Mouse (Mus musculus) heart, adult 9 months (tissue): Measurements from ENCODE around the gene Rsrp1.

ENCODE experiments used
- DNase-seq, 2 experiments: peaks; one replicate each; pipeline ENCODE4 v3.0.0; 2022; ENCODE audit warnings: low spot score in 2 of 2

The Rsrp1 gene

DNA sequence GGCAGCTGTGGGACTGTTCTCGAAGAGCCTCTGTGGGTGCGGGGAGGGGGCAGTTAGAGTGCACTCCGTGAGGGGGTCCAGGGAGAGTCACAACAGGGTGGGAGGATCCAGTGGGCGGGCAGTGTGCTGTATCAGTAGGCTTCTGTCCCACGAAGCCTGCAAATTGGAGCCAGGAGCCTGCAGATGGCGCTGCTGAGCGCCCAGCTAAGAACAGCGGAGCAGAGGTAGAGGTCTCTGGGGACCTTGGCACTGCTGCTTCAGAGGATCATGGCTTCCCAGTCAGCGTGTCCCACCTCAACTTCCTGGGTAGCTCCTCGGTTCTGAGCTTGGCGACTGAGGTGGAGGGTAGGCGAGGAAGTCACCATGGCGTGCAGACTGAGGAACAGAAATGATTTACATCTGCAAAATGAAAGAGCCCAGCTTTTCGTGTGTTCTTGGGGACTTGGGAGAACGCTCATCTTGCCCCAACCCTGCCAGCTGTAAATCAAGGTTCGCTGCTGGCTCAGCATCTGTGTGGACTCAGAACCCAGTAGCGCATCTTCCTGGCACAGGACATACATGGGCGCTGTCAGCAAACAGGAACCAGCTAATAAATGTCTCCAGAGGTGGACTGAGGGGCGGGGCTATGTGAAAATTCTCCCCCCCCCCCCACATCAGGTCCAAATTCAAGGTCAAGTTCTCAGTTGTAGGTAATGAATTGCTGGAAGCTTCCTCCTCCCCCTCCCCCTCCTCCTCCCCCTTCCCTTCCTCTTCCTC, 39.8 kb downstream of the Rsrp1 start:
- no peak for DNase-seq

- DNase-seq, result no peak
Observed at GRCm38 (mm10) chr4:134967887-134968604, 44.7 kb downstream of the Rsrp1 start.

DNA sequence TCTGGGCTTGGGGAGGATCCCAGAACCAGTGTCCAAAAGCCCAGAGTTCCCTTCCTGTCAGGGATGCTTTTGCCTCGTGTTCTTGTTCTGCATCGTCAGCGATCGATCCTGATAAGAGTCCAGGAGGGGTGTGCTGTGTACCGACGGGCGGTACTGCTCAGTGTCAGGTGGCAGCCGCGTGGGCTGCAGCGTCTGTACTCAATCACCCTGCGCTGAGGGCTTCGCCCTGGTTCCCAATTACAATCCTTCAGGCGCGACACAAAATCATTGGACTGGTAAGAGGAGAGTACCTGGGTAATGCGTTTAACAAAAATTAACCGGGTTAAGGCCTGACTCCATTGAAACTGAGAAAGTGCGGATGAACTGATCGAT, 45.2 kb downstream of the Rsrp1 start:
- no peak for DNase-seq

DNA sequence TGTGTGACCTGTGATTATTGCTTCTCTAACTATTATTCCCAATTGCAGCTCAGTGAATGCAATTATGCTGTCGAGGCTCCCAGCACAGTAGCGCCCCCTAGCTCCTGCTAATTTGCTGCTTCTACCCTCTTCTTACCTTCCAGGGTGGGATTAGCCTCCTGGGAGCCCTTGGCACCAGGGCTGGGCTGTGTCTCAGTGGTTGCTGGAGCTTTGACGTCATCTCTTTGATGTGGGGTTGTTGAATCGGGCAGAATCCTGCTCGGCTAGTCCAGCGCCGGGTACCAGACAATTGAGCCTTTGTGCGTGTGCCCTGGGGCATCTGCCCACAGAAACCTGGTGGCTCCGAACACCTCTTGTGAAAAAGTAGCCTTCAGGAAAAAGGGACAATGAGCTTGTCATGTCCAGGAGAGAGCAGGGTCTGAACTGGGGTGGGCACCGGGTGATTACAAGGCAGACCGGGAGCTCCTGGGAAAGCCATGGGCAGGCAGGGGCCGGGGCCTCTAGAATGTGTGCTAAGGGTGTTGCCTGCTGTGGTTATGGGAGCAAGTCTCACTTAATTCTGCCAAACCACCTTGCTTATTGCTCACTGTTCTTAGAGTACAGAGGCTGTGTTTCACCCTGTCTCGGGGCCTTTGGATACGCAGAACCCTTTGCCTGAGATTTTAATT, 52.0 kb downstream of the Rsrp1 start:
- DNase-seq, result no peak

DNA sequence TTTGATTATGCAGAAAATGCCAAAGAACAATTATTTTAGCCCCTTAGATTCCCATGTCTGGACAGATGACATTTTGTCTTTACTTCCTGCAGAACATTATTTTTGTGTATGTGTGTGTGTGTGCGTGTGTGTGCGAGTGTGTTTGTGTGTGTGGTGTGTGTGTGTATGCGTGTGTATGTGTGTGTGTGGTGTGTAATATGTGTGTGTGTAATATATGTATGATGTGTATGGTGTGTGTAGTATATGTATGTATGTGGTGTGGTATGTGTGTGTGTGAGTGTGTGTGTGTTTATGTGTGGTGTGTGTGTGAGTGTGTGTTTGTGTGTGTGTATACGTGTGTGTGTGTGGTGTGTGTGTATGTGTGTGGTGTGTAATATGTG, 52.5 kb downstream of the Rsrp1 start:
- no peak for DNase-seq
